Mouse (Mus musculus) v-Abl transformed pro-B cells (cell line): ENCODE measurements around the gene Nav1.

Experiments used
- in situ Hi-C, 2 experiments: fragments of 400-800 bp; cut with MboI; formaldehyde crosslinking; loops; one replicate each; pipeline ENCODE4 v1.15.1; 2025; ENCODE audit not compliant: unreplicated experiment in 2 of 2

Gene Nav1

DNA sequence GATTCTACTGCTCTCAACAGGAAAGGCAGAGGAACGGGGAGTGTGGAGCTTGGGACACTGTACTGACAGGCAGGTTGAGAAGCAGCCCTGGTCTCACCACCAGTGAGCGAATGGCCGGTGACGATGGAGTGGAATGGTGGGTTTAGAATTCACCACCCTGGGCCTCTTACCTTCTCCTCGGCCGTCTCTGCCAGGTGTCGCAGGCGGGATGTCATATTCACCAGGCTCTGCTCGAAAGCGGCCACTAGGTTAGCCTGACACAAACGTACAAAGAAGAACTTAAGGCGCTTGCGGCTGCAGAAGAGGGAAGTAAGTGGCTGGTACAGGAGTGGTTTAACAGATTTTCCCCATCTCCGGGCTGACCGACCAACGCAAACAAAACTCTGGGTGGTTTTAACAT is 146.6 kb downstream of the Nav1 start:
- in situ Hi-C loops: no loop called here

DNA sequence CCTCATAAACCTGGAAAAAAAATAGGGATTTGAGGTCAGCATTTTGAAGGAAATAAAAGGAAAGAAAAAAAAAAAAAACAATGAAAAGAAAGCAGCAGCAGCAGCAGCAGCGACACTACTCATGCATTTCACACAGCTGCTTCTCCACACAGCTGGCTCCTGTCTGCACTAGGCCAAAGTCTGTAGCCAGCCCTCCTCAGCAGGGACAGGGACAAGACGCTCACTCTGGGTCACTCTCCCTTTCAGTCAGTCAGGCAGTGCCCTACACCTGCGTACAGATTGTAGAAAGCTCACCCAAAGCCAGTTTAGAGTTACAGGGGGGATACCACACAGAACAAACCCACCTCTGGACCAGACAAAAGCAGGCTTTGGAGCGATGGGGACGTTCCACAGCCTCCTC is 149.2 kb downstream of the Nav1 start:
- in situ Hi-C loops: loop anchor here in 1 of 2 experiments (10.0 kb wide), 1 partner anchor 283 kb away; no protein-coding TSS in a partner anchor

DNA sequence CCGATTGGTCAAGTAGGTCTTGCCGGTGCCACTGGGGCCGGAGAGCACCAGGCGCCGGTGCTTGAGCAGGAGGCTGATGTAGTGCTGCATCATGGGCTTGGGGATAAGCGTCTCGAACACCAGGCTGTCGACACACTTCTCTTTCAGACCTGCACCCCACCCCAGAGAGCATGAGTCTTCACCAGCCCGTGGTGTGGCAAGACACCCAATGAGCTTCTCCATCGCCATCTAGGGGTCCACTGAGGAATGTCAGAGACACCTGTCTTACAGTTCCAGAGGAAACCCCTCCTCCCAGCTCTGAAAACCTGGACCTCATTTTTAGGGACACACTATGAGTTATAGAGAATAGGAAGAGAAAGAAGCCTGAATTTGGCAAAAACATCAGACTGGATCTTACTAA is 154.8 kb downstream of the Nav1 start:
- in situ Hi-C loops: loop anchor here in 1 of 2 experiments (10.0 kb wide), 1 partner anchor 277 kb away; no protein-coding TSS in a partner anchor

DNA sequence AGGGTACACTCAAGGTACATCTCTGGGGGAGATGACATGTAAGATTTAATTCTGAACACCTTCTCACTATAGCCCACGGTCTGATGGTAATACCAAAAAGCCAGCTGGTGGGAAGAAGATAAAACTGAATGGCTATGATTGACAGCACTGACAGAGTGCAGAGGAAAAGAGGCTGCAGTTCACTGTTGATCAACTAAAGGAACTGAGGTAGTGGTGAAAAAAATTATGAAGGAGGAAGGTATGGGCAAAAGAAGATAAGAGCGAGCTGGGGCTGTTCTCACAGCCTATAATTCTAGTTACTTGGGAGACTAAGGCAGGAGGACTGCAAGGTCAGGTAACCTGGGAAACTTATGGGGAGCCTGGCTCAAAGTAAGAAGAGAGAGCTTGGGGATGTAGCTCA is 155.7 kb downstream of the Nav1 start:
- in situ Hi-C loops: loop anchor here in 1 of 2 experiments (10.0 kb wide), 1 partner anchor 277 kb away; no protein-coding TSS in a partner anchor

DNA sequence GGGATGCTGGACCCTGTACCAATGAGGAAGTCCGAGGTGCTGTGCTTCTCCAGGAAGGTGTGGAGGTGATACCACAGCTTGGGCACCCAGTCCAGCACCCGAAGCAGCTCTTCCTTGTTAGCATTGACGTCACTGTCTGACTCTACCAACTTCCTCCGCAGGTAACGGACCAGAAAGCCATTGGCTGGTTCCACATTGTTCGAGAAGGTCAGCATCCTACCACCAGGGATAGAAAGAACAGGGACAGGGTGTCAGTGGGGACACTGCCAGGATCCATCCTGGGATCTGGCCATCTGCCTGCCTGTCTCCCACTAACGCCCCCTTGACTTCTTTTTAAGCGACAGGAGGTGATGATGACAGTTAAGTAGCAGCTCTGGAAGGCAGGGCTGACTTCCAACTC is 157.2 kb downstream of the Nav1 start:
- in situ Hi-C loops: loop anchor here in 1 of 2 experiments (10.0 kb wide), 1 partner anchor 275 kb away; no protein-coding TSS in a partner anchor

DNA sequence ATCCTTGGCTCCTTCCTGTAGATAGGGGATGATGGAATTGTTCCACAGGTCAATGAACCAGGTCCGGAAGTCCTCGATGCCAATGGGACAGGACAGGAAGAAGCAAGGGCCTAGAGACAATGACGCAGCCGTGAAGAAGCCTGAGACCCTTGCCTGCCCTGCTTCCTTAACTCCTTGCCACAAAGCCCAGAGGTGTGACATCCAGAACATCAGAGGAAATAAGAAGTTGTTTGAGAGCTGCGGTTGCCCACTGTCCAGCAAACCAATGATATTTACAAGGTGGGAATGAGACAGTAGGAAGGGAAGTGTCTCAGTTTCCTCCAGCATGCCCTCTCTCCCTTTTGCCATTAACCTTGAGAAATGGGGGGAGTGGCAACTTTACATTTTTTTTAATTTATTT is 158.2 kb downstream of the Nav1 start:
- in situ Hi-C loops: no loop called here

DNA sequence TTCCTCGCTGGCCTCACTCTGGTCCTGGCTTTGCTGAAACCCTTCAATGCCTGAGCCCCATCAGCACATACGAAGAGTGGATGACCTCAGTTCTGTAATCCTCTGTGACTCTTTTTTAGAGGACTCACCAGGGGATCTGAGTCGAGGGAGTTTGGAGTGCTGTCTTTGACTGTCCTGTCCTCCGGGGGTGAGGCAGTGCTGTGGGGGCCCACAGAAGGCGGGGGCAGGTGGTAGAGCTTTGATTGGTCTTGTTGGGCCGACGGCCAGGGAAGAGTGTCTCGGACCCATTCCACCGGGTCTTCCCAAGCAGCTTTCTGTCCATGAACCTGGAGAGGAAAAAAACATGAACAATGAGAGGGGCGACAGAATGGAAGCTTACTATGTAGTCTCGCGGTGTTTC is 163.6 kb downstream of the Nav1 start:
- in situ Hi-C loops: no loop called here

DNA sequence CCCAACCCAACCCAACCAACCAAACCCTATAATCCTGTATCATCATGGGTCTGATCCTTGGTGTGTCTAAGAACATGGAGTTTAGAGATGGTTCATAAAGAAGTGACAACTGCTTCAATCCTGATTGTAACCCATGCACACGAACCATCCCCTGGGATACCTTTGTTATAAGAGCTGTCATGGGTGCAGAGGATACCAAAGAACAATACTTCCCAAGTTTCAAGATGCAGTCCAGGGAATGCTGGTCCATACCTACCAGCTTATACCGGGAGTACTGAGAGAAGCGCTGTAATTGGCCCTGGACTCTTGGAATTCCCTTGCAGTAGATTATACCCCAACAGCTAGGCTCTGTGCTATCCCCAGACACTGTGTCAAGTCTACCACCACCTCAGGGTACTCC is 165.2 kb downstream of the Nav1 start:
- in situ Hi-C loops: no loop called here

DNA sequence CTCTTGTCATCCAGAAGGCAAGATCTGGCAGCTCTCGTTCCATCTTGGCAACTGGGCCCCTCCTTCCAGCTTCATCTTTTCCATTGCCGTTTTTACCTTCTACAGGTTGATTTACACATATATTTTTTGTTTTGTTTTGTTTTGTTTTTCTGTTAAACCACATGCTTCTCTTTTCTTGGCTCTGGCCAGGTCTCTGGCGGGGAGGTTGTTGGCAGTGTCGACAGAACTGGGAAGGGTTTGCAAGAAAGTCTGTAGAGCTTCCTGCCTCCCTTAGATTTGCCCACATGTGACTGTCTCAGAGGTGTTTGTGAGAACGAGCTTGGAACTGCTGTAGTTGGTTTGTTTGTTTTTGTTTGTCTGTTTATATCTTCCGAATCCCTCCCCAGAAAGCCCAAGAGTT is 166.1 kb downstream of the Nav1 start:
- in situ Hi-C loops: no loop called here

DNA sequence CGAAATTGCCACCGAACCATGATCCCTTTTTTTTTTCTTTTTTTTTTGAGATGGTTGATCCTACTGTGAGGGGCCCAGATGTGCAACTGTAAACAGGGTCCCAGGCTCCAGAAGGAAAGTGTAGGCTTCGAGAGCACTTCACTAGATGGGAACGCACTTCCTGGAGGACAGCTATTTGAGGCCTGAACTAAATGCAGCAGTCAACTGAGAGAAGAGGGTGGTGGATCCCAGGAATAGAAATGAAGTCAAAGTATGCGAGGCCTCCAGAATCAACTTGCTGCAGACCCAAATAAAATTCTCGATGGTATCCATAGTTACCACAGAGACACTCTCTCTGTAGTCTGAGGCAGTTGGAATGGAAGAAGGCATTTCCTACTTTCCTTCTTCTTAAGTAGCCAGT is 168.3 kb downstream of the Nav1 start:
- in situ Hi-C loops: no loop called here

DNA sequence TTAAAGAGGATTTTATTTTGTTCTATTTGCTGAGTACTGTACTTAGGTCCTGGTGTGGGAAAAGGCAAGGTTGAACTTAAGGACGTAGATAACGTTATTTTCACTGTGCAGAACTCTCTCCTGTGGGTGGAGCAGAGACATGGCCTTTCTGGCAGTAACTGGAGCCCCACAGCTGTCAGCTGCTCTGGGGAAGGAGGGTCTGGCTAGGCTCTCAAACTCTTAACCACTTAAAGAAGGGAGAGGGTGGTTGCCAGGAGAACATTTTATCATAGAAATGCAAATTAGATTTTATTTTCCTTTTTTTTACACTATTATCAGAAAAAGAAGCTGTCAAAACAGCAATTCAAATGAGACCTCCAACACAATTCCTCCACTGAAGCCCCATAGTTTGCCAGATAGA is 171.3 kb downstream of the Nav1 start:
- in situ Hi-C loops: no loop called here

DNA sequence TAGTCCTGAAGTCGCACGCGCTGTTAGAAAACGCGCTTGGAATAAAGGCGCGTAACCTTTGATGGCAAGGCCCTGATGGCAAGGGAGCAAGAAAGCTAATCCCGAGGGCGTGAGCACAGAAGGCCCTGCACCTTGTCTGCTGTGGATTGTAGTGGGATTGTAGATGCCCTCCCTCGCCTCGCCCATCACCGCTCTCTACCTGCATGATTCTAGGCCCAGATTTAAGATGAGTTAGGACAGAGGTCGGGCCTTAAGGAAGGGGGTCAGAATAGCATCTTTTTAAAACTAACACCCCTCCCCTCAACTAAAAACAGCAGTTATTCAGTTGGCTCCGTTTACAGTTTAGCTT is 176.5 kb downstream of the Nav1 start:
- in situ Hi-C loops: no loop called here

DNA sequence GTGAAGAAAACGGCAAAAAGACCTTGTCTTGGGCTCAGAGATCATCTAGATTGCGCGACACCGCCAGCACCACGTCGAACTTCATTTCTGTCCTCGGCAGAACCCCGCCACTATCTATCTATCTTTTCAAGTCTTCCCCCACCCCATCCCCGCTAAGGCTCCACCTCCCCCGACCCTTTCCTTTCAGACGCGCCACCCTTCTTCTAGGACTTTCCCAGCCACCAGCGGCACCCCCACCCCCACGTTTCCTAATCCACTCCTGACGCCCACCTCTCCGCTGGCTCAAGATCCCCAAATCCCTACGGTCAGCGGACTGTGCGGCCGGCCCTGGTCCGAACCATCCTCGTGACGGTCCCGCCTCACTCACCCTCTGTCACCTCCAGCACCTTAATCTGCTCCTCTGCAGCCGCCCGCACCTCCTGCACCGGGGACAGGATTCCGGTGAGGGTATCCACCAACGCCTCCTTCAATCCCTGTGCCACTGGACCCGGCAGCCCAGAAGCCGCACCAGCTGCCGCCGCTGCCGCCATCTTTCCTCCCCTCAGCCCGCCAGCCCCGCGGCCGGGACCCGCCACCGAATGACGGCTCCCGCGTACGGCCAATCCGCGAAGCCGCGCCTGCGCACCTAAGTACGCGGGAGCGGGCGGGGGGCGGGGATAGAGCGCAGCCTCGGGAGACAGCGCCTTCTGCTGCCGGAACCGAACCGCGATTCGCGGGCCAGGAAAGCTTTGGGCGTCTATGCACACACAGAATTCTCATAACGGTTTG is 177.0 kb downstream of the Nav1 start, which contains the start of gene Ipo9:
Ipo9 (minus strand) TSS at position 599 of the 768 bp plus-strand sequence.
- in situ Hi-C loops: no loop called here

DNA sequence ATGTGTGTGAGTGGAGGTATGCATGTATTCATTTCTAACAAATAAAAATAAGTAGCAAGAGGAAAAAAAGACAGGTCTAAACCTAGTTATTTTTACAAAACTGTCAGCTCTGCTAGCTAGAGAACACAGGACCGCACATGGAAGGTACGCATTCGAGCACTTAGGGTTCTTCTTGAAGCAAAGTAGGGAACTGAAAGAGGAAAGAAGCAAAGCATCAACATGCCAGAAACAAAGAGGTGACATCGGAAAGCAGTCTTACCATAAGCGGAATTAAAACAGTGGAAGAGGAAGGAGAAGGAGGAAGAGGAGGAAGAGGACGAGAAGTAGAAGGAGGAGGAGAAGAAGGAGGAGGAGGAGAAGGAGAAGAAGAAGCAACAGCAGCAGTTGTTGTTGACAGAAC is 179.7 kb downstream of the Nav1 start:
- in situ Hi-C loops: no loop called here

DNA sequence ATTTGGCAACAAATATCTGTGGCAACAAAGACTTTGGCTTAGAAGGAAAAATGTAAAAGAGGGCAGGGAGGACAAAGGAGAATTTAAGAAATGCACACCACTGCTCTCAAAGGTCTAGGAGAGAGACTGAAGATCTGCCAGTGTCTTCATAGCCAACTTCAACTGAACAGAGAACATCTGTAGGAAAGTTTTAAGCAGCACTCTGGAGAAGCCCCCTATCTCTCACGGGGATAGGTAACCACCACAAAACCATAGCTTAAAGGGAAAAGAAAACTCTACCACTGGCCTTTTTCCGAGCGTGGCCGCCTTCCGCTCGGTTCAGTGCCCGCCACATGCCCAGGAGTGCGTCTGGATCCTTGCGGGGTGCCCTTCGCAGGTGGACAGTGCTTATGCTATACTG is 180.4 kb downstream of the Nav1 start:
- in situ Hi-C loops: no loop called here

DNA sequence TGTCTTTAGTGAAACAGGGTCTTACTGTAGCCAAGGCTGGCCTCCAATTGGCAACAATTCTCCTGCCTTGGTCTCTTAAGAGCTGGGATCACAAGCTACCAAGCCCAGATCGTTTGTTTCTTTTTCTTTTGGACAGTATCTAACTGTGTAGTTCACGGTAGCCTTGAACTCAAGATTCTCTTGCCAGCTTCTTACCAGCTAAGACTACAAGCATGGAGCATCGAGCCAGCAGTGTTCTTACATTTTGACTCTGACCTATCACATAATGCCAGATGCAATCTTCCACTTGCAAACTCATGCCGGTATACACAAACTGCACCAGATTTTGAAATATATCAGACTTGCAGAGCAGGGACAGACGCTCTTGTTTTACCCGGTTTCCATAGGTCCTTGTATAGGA is 184.3 kb downstream of the Nav1 start:
- in situ Hi-C loops: no loop called here

DNA sequence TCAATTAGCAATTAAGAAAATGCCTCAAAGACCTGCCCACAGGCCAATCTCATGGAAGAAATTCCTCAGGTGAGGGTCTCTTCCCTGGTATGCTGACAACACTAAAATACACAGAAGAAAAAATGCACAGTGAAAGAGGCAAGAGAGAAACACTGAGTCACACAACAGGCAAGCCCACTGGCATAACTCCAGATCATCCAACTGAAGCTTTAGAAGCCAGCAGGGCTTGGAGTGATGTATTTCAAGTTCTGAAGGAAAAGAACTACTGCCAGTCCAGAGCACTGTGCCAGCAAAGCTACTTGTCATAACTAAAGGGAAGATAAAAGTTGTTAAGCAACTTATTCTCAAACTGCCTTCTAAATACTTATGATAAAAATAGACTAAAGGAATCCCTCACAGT is 193.1 kb downstream of the Nav1 start:
- in situ Hi-C loops: no loop called here

DNA sequence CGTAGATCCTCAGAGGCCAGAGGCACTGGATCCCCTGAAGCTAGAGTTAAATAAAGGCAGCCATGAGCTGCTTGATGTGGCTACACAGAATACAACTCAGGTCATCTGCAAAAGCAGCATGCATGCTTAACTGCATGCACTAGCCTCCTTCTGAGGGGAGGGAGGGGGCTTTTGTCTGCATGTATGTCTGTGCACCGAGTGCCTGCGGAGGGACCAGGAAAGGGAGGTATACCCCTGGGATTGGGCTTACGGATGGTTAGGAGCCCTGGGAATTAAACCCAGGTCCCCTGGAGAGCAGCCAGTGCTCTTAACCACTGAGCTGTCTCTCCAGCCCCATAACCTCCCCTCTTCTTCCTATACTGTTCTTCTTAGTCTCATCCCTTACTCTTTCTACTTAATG is 195.0 kb downstream of the Nav1 start:
- in situ Hi-C loops: no loop called here

DNA sequence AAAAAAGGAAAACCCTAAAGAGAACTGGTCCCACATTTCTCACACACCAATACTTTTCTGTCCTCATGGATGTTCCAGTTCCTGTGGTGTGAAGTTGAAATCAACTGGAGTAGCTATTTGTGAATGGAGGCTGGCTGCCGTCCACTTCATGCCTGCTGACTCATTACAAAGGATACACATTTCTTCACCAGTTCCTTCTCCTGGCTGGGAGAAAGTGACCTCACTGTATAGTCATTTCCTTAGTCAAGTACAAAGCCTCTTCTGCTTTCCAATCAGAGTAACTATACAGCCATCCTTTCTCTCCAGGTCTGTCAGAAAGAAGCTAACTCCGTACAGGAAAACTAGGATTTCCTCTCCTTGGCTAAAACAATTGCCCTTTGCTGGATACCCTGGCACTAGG is 196.1 kb downstream of the Nav1 start:
- in situ Hi-C loops: no loop called here

DNA sequence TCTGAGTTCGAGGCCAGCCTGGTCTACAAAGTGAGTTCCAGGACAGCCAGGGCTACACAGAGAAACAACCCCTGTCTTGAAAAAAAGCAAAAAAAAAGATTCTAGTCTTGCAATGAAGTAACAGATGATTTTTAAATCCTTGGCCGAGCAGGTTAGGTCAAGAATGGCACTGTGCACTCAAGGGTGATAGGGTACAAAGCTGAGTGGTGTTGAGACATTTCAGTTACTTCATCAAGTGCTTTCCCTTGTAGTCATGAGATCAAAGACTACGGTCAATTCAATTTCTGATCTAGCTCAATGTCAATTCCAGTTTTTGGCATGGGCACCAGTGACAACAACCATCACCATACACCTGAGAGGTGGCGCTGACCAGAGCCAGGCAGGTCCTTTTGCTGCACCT is 198.1 kb downstream of the Nav1 start:
- in situ Hi-C loops: no loop called here

DNA sequence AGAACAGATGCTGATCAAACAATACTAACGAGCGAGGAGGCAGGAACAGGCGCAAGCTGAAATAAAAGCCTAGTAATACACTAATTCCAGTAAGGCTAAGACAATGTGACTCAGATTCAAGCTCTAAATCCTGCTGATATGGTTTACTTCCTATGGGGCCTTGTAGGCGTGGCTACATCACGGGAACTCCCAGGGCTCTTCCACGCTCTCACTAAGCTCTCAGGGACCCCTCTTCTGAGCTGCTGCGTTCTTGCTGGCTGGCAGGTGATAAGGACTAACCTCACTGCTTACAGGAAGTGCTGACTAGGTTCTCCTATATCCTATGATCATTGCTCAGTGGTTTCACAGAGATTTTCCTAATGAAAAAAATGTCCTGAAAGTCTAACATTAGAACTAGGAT is 201.7 kb downstream of the Nav1 start:
- in situ Hi-C loops: no loop called here

DNA sequence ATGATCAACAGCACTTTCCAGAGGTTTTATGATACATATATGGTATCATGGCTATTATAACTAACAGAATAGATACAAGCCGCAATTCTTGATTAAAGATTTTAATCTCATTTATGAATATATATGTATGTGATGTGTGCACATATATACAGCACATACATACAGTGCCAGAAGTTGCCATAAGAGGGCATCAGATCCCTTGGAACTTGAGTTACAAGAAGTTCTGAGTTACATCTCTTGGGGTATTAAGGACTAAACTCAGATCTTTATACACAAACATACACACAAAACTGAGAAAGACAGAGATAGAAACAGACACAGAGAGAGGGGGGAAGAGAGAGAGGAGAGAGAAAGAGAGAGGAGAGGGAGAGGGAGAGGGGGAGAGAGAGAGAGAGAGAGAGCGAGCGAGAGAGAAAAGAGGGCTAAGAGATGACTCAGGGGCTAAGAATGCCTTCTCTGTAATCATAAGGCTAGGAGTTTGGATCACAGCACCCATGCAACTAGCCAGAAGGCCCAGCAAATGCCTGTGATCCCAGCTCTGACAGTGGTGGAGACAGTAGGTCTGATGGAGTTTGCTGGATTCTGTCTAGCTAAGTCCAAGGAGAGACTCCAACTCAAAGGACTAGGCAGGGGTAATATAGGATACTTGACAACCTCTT is 205.5 kb downstream of the Nav1 start:
- in situ Hi-C loops: no loop called here
